Mouse (Mus musculus): ENCODE data around the gene Rd3l. TPM values are rescaled to one million over a fixed set of nuclear protein-coding genes. Genes with fewer than 3 reads are reported as not detected.

Rd3l gene
- not detected for polyA plus RNA-seq (2014; fragmentation: Illumina TruSeq; extraction: RNeasy Lipid Tissue Mini Kit (QIAGEN cat#74804); ENCODE audit: low read depth, low replicate concordance)

DNA sequence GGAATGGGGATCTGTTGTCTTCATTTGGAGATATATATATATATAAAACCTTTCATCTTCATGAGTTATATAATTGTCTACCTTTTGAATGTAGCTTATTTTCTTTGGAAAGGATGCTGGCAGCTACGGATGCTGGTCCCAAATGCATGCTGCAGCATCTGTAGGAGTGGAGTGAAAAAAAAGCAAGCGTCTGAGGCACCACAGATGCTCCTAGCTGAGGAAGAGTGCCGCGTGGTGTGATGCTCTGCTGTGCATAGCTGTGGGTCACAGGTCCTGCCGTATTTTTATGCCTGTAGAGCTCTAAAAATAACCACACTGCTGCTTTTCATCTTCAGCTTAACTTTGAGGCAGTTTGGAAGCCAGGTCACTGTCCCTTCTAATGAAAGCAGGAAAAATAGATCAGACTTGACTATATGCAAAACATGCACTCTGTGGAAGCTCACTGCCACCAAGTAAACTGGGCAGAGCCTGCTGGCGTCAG is at the start of gene Rd3l:
Gene Rd3l, minus strand, starts transcription at position 431 of the 481 bp plus-strand sequence.

GRCm38 (mm10) chr12:111971231-111971686 is 9.9 kb downstream of the Rd3l start, which contains the start of gene Tdrd9:
Tdrd9 (plus strand) TSS chr12:111971559.

DNA sequence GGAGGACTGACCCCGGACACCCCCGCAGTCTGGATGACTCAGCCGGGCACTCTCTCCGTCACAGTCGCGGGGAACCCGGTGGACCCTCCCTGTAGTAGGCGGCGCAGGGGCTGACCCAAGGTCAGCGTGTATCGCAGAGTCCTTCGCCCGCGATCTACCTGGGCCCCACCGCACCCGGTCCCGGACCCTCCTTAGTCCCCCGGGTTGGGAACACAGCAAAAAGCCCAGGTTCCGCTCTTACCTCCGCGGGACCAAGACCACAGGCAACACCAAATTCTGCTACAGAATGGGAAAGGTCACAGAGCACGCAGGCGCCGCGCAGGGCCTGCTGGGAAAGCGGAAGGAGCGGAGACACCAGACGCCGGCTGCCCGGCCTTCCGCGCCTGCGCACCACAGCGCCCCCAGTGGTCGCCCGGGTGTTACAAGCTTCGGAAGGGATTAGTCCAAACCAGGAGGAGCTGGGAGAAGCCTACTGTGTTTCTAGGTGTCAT is 14.4 kb downstream of the Rd3l start, which contains the start of gene Atp5mpl:
Gene Atp5mpl, minus strand, starts transcription at position 295 of the 491 bp plus-strand sequence.

Other genes with a start within 250 kb of the Rd3l start
- 112 TPM for gene Klc1, start 222.5 kb downstream of the Rd3l start, polyA plus RNA-seq (2014; fragmentation: Illumina TruSeq; extraction: RNeasy Lipid Tissue Mini Kit (QIAGEN cat#74804); ENCODE audit: low read depth, low replicate concordance)
- gene Xrcc3, start 167.4 kb downstream of the Rd3l start, polyA plus RNA-seq (2014; fragmentation: Illumina TruSeq; extraction: RNeasy Lipid Tissue Mini Kit (QIAGEN cat#74804); ENCODE audit: low read depth, low replicate concordance) = 0.94 TPM
- gene Zfyve21, start 167.1 kb downstream of the Rd3l start, polyA plus RNA-seq (2014; fragmentation: Illumina TruSeq; extraction: RNeasy Lipid Tissue Mini Kit (QIAGEN cat#74804); ENCODE audit: low read depth, low replicate concordance) = 67.7 TPM
- gene Ppp1r13b, start 73.2 kb downstream of the Rd3l start, polyA plus RNA-seq (2014; fragmentation: Illumina TruSeq; extraction: RNeasy Lipid Tissue Mini Kit (QIAGEN cat#74804); ENCODE audit: low read depth, low replicate concordance) = 16.1 TPM
- gene Atp5mpl, start 14.3 kb downstream of the Rd3l start, polyA plus RNA-seq (2014; fragmentation: Illumina TruSeq; extraction: RNeasy Lipid Tissue Mini Kit (QIAGEN cat#74804); ENCODE audit: low read depth, low replicate concordance) = 1,851 TPM
- 0.47 TPM for gene Tdrd9, start 9.8 kb downstream of the Rd3l start, polyA plus RNA-seq (2014; fragmentation: Illumina TruSeq; extraction: RNeasy Lipid Tissue Mini Kit (QIAGEN cat#74804); ENCODE audit: low read depth, low replicate concordance)
- gene Aspg, start 125.4 kb upstream of the Rd3l start, polyA plus RNA-seq (2014; fragmentation: Illumina TruSeq; extraction: RNeasy Lipid Tissue Mini Kit (QIAGEN cat#74804); ENCODE audit: low read depth, low replicate concordance) = 2.2 TPM
- gene Kif26a, start 164.9 kb upstream of the Rd3l start, polyA plus RNA-seq (2014; fragmentation: Illumina TruSeq; extraction: RNeasy Lipid Tissue Mini Kit (QIAGEN cat#74804); ENCODE audit: low read depth, low replicate concordance) = 6.2 TPM